19 mouse cellular contexts compared by ENCODE assay signal in genomic region chr10:112051220-112051619, GRCm38 (mm10). TPM values are rescaled to one million over a fixed set of nuclear protein-coding genes. Genes with fewer than 3 reads are reported as not detected.
DNase-seq lines count a peak whose midpoint lies in the region; ATAC-seq and TF ChIP-seq lines count a peak whose summit lies in the region.
"Had no signal": no experiment of that assay in that cellular context is flagged by ENCODE, and none has a peak within 500 bp of the region (broad histone marks: within the 10 kb centered on the region; RNA-seq: fewer than 3 reads in every experiment).

No protein-coding gene starts in this region.

- H3K9me3 ChIP-seq in intestine, embryonic 15.5 days, result no peaks in the 10 kb centered on the region
- no peaks in the 10 kb centered on the region for H3K9me3 ChIP-seq in intestine, postnatal 0 days (ENCODE audit: control insufficient read depth)
- H3K9me3 ChIP-seq in midbrain, embryonic 13.5 days, result no peaks in the 10 kb centered on the region
- H3K9me3 ChIP-seq: embryonic facial prominence, embryonic 10.5 days; midbrain, embryonic 10.5 days had no signal

- H3K4me1 ChIP-seq in intestine, embryonic 15.5 days (replicated peaks), result no peaks in the 10 kb centered on the region
- no peaks in the 10 kb centered on the region for H3K4me1 ChIP-seq in intestine, postnatal 0 days (replicated peaks; ENCODE audit: control insufficient read depth, insufficient read depth, low read length)
- H3K4me1 ChIP-seq in midbrain, embryonic 13.5 days (replicated peaks), result no peaks in the 10 kb centered on the region
- H3K4me1 ChIP-seq: embryonic facial prominence, embryonic 10.5 days; midbrain, embryonic 10.5 days had no signal

- peak; percentile 25 for DNase-seq in CD4-positive, CD25-positive, alpha-beta regulatory T cell, adult 2 months (ENCODE audit: low read depth, low spot score)
- DNase-seq in forelimb bud, embryonic 11.5 days (ENCODE audit: low read depth, low spot score), result peak; percentile 7
- peak; percentile 21 for DNase-seq in naive thymus-derived CD4-positive, alpha-beta T cell, adult 2 months (ENCODE audit: low read depth)
- DNase-seq in thymus, postnatal 10 days (ENCODE audit: low spot score in 2 of 2), result no peak
- DNase-seq in testis, postnatal 10 days (ENCODE audit: low spot score), result no peak
- DNase-seq: cerebellum, adult 9-11 months; heart, adult 2 months; right cerebral cortex, postnatal 25 days; thymus, adult 2 months had no signal

- ATAC-seq in intestine, embryonic 15.5 days, result peak; percentile 69
- no peak for ATAC-seq in intestine, postnatal 0 days
- no peak for ATAC-seq in midbrain, embryonic 13.5 days
- ATAC-seq: forebrain, embryonic 16.5 days; hindbrain, embryonic 16.5 days had no signal

- H3K27me3 ChIP-seq in intestine, embryonic 15.5 days (replicated peaks), result no peaks in the 10 kb centered on the region
- H3K27me3 ChIP-seq in intestine, postnatal 0 days (replicated peaks; ENCODE audit: control insufficient read depth, insufficient read depth, low read length), result no peaks in the 10 kb centered on the region
- no peaks in the 10 kb centered on the region for H3K27me3 ChIP-seq in midbrain, embryonic 13.5 days

- no peak overlapping the region for H3K4me3 ChIP-seq in intestine, embryonic 15.5 days (replicated peaks)
- no peak overlapping the region for H3K4me3 ChIP-seq in intestine, postnatal 0 days (ENCODE audit: low read depth, low read length)
- H3K4me3 ChIP-seq in midbrain, embryonic 13.5 days (replicated peaks), result no peak overlapping the region
- H3K4me3 ChIP-seq: embryonic facial prominence, embryonic 10.5 days; erythroblast, embryonic 14.5 days; heart, adult 2 months; midbrain, embryonic 10.5 days had no signal

- no peak overlapping the region for H3K27ac ChIP-seq in intestine, embryonic 15.5 days
- no peak overlapping the region for H3K27ac ChIP-seq in intestine, postnatal 0 days (ENCODE audit: low read depth, low read length)
- H3K27ac ChIP-seq in midbrain, embryonic 13.5 days, result no peak overlapping the region
- H3K27ac ChIP-seq: embryonic facial prominence, embryonic 10.5 days; heart, adult 2 months; midbrain, embryonic 10.5 days had no signal

- TF ChIP-seq CTCF in intestine, postnatal 0 days (IDR thresholded peaks at IDR 0.05; ENCODE audit: low read depth), result no peak

- H3K4me2 ChIP-seq in intestine, embryonic 15.5 days (replicated peaks), result no peak overlapping the region
- no peak overlapping the region for H3K4me2 ChIP-seq in intestine, postnatal 0 days (replicated peaks; ENCODE audit: low read depth)
- no peak overlapping the region for H3K4me2 ChIP-seq in midbrain, embryonic 13.5 days (replicated peaks)

- no peaks in the 10 kb centered on the region for H3K36me3 ChIP-seq in intestine, embryonic 15.5 days
- no peaks in the 10 kb centered on the region for H3K36me3 ChIP-seq in intestine, postnatal 0 days (ENCODE audit: control insufficient read depth, insufficient read depth)
- no peaks in the 10 kb centered on the region for H3K36me3 ChIP-seq in midbrain, embryonic 13.5 days
- H3K36me3 ChIP-seq: embryonic facial prominence, embryonic 10.5 days; midbrain, embryonic 10.5 days had no signal

- H3K9ac ChIP-seq in intestine, embryonic 15.5 days, result no peak overlapping the region
- no peak overlapping the region for H3K9ac ChIP-seq in intestine, postnatal 0 days (ENCODE audit: low read depth, low read length)
- no peak overlapping the region for H3K9ac ChIP-seq in midbrain, embryonic 13.5 days (replicated peaks)

RNA-seq across cellular contexts. Expression of gene Glipr1l1, which starts 8.8 kb away (rescaled TPM):
- polyA plus RNA-seq in intestine, embryonic 15.5 days (2015; fragmentation: Nextera tagmentation; extraction: Ambion mirVana), result not detected in 2 replicates
- not detected in 2 replicates for polyA plus RNA-seq in intestine, postnatal 0 days (2015; fragmentation: Nextera tagmentation; extraction: Ambion mirVana)
- not detected in 2 replicates for polyA plus RNA-seq in midbrain, embryonic 13.5 days (2015; fragmentation: Nextera tagmentation; extraction: Ambion mirVana)
- polyA plus RNA-seq: embryonic facial prominence, embryonic 10.5 days; erythroblast, embryonic 14.5 days; forebrain, embryonic 16.5 days; heart, adult 2 months; heart, postnatal 0 days; hindbrain, embryonic 16.5 days; limb, embryonic 14.5 days; midbrain, embryonic 10.5 days; thymus, adult 2 months had no signal

RNA-seq across cellular contexts. Expression of gene Glipr1l2, which starts 31.9 kb away (rescaled TPM):
- polyA plus RNA-seq in intestine, embryonic 15.5 days (2015; fragmentation: Nextera tagmentation; extraction: Ambion mirVana), result not detected in 2 replicates
- not detected in 2 replicates for polyA plus RNA-seq in intestine, postnatal 0 days (2015; fragmentation: Nextera tagmentation; extraction: Ambion mirVana)
- not detected in 2 replicates for polyA plus RNA-seq in midbrain, embryonic 13.5 days (2015; fragmentation: Nextera tagmentation; extraction: Ambion mirVana)
- polyA plus RNA-seq: embryonic facial prominence, embryonic 10.5 days; erythroblast, embryonic 14.5 days; forebrain, embryonic 16.5 days; heart, adult 2 months; heart, postnatal 0 days; hindbrain, embryonic 16.5 days; limb, embryonic 14.5 days; midbrain, embryonic 10.5 days; thymus, adult 2 months had no signal

RNA-seq across cellular contexts. Expression of gene Glipr1, which starts 48.8 kb away (rescaled TPM):
- polyA plus RNA-seq in intestine, embryonic 15.5 days (2015; fragmentation: Nextera tagmentation; extraction: Ambion mirVana), result 13.1 and 13.7 TPM in 2 replicates
- polyA plus RNA-seq in intestine, postnatal 0 days (2015; fragmentation: Nextera tagmentation; extraction: Ambion mirVana), result 8.9 and 11.8 TPM in 2 replicates
- 0.36 and 0.45 TPM in 2 replicates for polyA plus RNA-seq in midbrain, embryonic 13.5 days (2015; fragmentation: Nextera tagmentation; extraction: Ambion mirVana)
- polyA plus RNA-seq: erythroblast, embryonic 14.5 days had no signal

Comparison
In these comparisons a context has a peak if more than half of its experiments do, and no peak if none do; other contexts are left out.
1. DNase-seq: peak in CD4-positive, CD25-positive, alpha-beta regulatory T cell, adult 2 months (single experiment), forelimb bud, embryonic 11.5 days (single experiment) and naive thymus-derived CD4-positive, alpha-beta T cell, adult 2 months (single experiment); none in thymus, postnatal 10 days (0 of 2) and testis, postnatal 10 days (single experiment).